Mouse (Mus musculus): Measurements from ENCODE around the gene Elmo3. TPM values are rescaled to one million over a fixed set of nuclear protein-coding genes. Genes with fewer than 3 reads are reported as not detected.

Elmo3 gene
- total and polyA plus RNA-seq, 3 experiments = 0.72 to 1.4 (median 1.3) TPM

- dilution Hi-C loops (cut with MboI; ENCODE audit: extremely low pct_ligation_motif_present, extremely low pct_unique_long_range_greater_than_20kb, low sequenced_read_pairs) (no loop called here), in situ Hi-C loops (cut with MboI; ENCODE audit: low pct_ligation_motif_present, low pct_unique_long_range_greater_than_20kb, low sequenced_read_pairs) (no loop called here)
- Histone ChIP-seq H3K27ac (ENCODE audit: insufficient read depth, low read depth) (peak overlapping the region; percentile 29; the same call in 1 of the 2 replicates), H3K36me3 (replicated peaks in 1 of 2; ENCODE audit: control insufficient read depth in 1 of 2, insufficient read depth in 1 of 2, low read length in 1 of 2) (peaks cover 33 to 48% of the 10 kb centered on the region in 2 experiments), H3K4me1 (ENCODE audit: control insufficient read depth in 1 of 2, insufficient read depth in 2 of 2) (peaks cover 10 to 66% of the 10 kb centered on the region in 2 experiments), H3K27me3 (replicated peaks) (no peaks in the 10 kb centered on the region), H3K4me2 (ENCODE audit: insufficient read depth, low read depth, poor library complexity, severe bottlenecking) (peak overlapping the region; percentile 80), H3K9me3 (replicated peaks; ENCODE audit: low read length) (no peaks in the 10 kb centered on the region), H3K4me3 (replicated peaks in 1 of 3; ENCODE audit: low read depth in 2 of 3, low read length in 2 of 3, poor library complexity in 1 of 3) (peak overlapping the region; percentile 82 to 96 (median 89)), H3K9ac (ENCODE audit: insufficient read depth, low read depth) (peak overlapping the region; percentile 94), H3K79me2 (replicated peaks; ENCODE audit: control insufficient read depth, extremely low read depth, insufficient read depth, poor library complexity, severe bottlenecking) (peaks cover 26% of the 10 kb centered on the region)
- no peak for TF ChIP-seq POLR2A (IDR thresholded peaks at IDR 0.05; ENCODE audit: low read depth, low read length)
- TF ChIP-seq POLR2AphosphoS2 (IDR thresholded peaks at IDR 0.05; ENCODE audit: low read depth, low read length) = no peak
- no peak for TF ChIP-seq CTCF (conservative IDR thresholded peaks at IDR 0.05 in 1 of 2, IDR thresholded peaks at IDR 0.05 in 1 of 2; ENCODE audit: low read depth in 2 of 2, low read length in 2 of 2)
- no peak for TF ChIP-seq ELF1 (IDR thresholded peaks at IDR 0.05; ENCODE audit: low read depth, low read length)
- TF ChIP-seq ZKSCAN1 (IDR thresholded peaks at IDR 0.05; ENCODE audit: borderline replicate concordance, low read depth, low read length) = no peak
- peak; percentile 59 for TF ChIP-seq ZNF384 (IDR thresholded peaks at IDR 0.05; ENCODE audit: low read depth, low read length)
- no peak for TF ChIP-seq MAZ (IDR thresholded peaks at IDR 0.05; ENCODE audit: low read depth, low read length)
- peak; percentile 77 for TF ChIP-seq ETS1 (conservative IDR thresholded peaks at IDR 0.05; ENCODE audit: low read depth, low read length)
- TF ChIP-seq MXI1 (IDR thresholded peaks at IDR 0.05; ENCODE audit: low read depth, low read length) = peak; percentile 53
- TF ChIP-seq TCF12 (IDR thresholded peaks at IDR 0.05; ENCODE audit: low read depth, low read length) = no peak
- TF ChIP-seq JUN (IDR thresholded peaks at IDR 0.05; ENCODE audit: insufficient read depth, low read depth, low read length) = no peak
- TF ChIP-seq MEF2A (IDR thresholded peaks at IDR 0.05; ENCODE audit: borderline replicate concordance, low read depth, low read length) = no peak
- TF ChIP-seq BHLHE40 (IDR thresholded peaks at IDR 0.05; ENCODE audit: low read depth, low read length) = no peak
- DNase-seq (ENCODE audit: extremely low read depth) = peak; percentile 58
Measured at GRCm38 (mm10) chr8:105298351-105299252, 6.8 kb upstream of the Elmo3 start.

GRCm38 (mm10) chr8:105299962-105300361 is 5.4 kb upstream of the Elmo3 start:
- Histone ChIP-seq H3K27ac (ENCODE audit: insufficient read depth, low read depth) (no peak overlapping the region), H3K36me3 (replicated peaks in 1 of 2; ENCODE audit: control insufficient read depth in 1 of 2, insufficient read depth in 1 of 2, low read length in 1 of 2) (peaks cover 46 to 62% of the 10 kb centered on the region in 2 experiments), H3K9ac (ENCODE audit: insufficient read depth, low read depth) (no peak overlapping the region), H3K79me2 (replicated peaks; ENCODE audit: control insufficient read depth, extremely low read depth, insufficient read depth, poor library complexity, severe bottlenecking) (peaks cover 26% of the 10 kb centered on the region), H3K4me2 (ENCODE audit: insufficient read depth, low read depth, poor library complexity, severe bottlenecking) (no peak overlapping the region), H3K27me3 (replicated peaks) (no peaks in the 10 kb centered on the region), H3K4me3 (replicated peaks in 1 of 3; ENCODE audit: low read depth in 2 of 3, low read length in 2 of 3, poor library complexity in 1 of 3) (no peak overlapping the region), H3K9me3 (replicated peaks; ENCODE audit: low read length) (no peaks in the 10 kb centered on the region), H3K4me1 (ENCODE audit: control insufficient read depth in 1 of 2, insufficient read depth in 2 of 2) (peaks cover 10 to 75% of the 10 kb centered on the region in 2 experiments)
- TF ChIP-seq EP300 (IDR thresholded peaks at IDR 0.05; ENCODE audit: low read length) (no peak), MEF2A (IDR thresholded peaks at IDR 0.05; ENCODE audit: borderline replicate concordance, low read depth, low read length) (no peak), BHLHE40 (IDR thresholded peaks at IDR 0.05; ENCODE audit: low read depth, low read length) (no peak), ZMIZ1 (IDR thresholded peaks at IDR 0.05; ENCODE audit: low read depth, low read length) (no peak), KAT2A (IDR thresholded peaks at IDR 0.05; ENCODE audit: insufficient replicate concordance, low read length) (no peak), MAX (IDR thresholded peaks at IDR 0.05; ENCODE audit: low read length) (no peak), CTCF (conservative IDR thresholded peaks at IDR 0.05 in 1 of 2, IDR thresholded peaks at IDR 0.05 in 1 of 2; ENCODE audit: low read depth in 2 of 2, low read length in 2 of 2) (no peak), NELFE (IDR thresholded peaks at IDR 0.05; ENCODE audit: low read depth, low read length) (no peak), MXI1 (IDR thresholded peaks at IDR 0.05; ENCODE audit: low read depth, low read length) (no peak), CHD2 (IDR thresholded peaks at IDR 0.05; ENCODE audit: low read length) (no peak)
- DNase-seq (ENCODE audit: extremely low read depth) = no peak
- in situ Hi-C loops (cut with MboI; ENCODE audit: low pct_ligation_motif_present, low pct_unique_long_range_greater_than_20kb, low sequenced_read_pairs) = no loop called here
- dilution Hi-C loops (cut with MboI; ENCODE audit: extremely low pct_ligation_motif_present, extremely low pct_unique_long_range_greater_than_20kb, low sequenced_read_pairs) = no loop called here

Data from CH12.LX (cell line).